Mouse (Mus musculus) lung, adult 2 months (tissue): ENCODE results near the gene Rps6ka2.

ENCODE experiments used
- CTCF ChIP-seq: fragments of 200-500 bp; IDR thresholded peaks from 2 replicates; pipeline ENCODE4 v1.5.1; 2011; ENCODE audit warnings: mild to moderate bottlenecking, low read length, control low read depth; ENCODE audit not compliant: insufficient read depth
- POLR2A ChIP-seq: fragments of 200-500 bp; IDR thresholded peaks from 2 replicates; pipeline ENCODE4 v1.6.1; 2011; ENCODE audit warnings: low read depth, mild to moderate bottlenecking, control low read depth, low read length, borderline replicate concordance; ENCODE audit errors: extremely low read depth

DNA sequence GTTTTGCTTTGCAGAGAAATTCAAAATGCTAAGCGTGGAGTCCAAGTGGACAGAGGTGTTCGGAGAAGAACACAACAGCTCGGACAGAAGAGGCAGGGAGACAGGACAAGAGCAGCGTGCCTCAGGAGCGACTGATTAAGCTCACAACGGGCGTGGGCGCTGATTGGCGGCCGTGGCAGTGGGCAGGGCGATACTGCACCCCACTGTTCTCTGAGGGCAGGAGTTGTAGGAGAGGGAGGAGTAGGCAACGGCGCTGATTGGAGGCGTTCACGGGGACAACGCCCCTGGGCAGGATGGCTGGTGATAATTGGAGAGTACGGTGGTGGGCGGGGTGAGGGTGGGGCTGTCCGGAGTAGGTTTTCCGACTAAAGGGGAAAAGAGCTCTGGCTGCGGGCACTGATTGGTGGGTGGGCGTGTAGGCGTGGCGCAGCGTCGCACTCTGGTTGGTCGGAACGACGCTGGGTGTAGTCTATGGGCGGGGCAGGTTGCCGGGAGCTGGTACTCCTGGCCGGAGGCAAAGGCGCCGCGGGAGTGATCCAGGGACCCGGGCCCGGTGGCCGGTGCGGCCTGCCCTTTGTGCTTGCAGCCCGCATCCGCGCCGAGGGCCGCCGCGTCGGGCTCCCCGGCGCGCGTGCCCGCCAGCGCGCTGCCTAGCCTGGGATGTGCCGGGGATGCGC lies at the start of gene Rps6ka2:
- TF ChIP-seq POLR2A, result peak; percentile 89; the same call in 1 of the 2 replicates
- no peak for TF ChIP-seq CTCF
